Mouse (Mus musculus): ENCODE data around the gene Olfr311.
"Not testable (repeated sequence)": the region's sequence is repeated elsewhere in the genome, so short reads cannot be mapped to it uniquely, and the experiment has no call there.

Gene Olfr311

DNA sequence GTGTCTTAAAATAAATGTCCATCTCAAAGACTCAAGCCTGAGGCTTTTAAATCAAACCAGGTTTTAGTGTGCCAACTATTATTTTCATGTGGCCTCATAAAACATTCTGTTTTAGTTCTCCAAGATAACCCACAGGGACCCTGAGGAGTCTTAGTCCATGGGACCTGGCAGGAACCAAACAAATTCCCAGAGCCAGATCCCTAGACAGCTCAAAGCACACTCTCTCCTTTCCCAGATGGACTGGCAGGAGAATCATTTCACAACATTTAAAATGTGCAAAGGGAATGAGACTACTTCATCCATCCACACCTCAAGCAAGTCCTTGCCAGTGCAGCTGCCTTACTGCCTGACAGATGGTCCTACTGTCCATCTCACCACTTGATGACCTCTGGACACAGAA is at the start of gene Olfr311:
Gene Olfr311, plus strand, starts transcription at position 301 of the 400 bp plus-strand sequence.
- not testable (repeated sequence) for DNase-seq

GRCm38 (mm10) chr11:58789532-58789931 is 49.5 kb upstream of the Olfr311 start:
- no peak for DNase-seq

DNA sequence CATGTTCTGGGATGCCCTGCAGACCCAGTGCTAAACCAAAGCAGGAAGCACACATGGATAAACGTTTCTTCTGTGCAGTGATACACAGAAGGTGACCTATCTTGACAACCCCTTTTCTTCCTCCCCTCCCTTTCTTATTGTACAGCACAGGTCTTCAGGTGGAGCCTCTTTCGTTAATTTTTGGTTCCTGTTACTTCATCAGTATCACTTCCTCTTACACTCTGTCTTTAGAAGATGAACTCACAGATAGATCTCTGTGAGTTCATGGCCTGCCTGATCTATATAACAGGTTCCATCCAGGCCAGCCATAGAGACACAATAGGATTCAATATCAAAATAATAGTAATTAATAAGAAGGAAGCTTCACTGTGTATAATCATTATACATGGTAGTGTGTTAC is 49.0 kb upstream of the Olfr311 start:
- DNase-seq: no peak

GRCm38 (mm10) chr11:58790646-58791045 is 48.4 kb upstream of the Olfr311 start:
- no peak for DNase-seq

GRCm38 (mm10) chr11:58795856-58796255 is 43.2 kb upstream of the Olfr311 start:
- DNase-seq: peak; percentile 48

DNA sequence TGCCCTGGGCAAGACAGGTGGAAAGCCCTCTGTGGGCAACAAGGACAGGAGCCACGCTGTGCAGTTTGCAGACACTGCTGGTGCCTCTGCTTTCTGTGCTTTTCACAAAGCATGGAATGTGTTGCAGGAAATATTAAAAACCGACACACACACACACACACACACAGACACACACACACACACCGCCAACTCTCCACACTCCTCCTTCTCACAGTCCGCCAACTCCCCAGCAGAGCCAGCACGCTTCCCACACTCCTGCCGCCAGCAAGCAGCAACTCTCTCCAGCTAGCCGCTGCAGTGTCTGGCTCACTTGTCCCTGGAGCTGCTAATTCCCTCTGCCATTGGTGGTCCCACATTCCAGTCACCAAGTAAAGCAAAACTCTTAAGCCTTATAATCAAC is 42.2 kb upstream of the Olfr311 start:
- no peak for DNase-seq

- no peak for DNase-seq
Observed at GRCm38 (mm10) chr11:58799747-58800146, 39.3 kb upstream of the Olfr311 start.

- DNase-seq: no peak
Observed at GRCm38 (mm10) chr11:58801558-58802228, 37.4 kb upstream of the Olfr311 start, which contains the start of gene Fam183b. Gene Fam183b, minus strand, starts transcription at chr11:58801960.

- no peak for DNase-seq
Observed at GRCm38 (mm10) chr11:58803871-58804270, 35.2 kb upstream of the Olfr311 start.

GRCm38 (mm10) chr11:58804393-58804792 is 34.7 kb upstream of the Olfr311 start:
- no peak for DNase-seq

GRCm38 (mm10) chr11:58812001-58812400 is 27.1 kb upstream of the Olfr311 start:
- no peak for DNase-seq

DNA sequence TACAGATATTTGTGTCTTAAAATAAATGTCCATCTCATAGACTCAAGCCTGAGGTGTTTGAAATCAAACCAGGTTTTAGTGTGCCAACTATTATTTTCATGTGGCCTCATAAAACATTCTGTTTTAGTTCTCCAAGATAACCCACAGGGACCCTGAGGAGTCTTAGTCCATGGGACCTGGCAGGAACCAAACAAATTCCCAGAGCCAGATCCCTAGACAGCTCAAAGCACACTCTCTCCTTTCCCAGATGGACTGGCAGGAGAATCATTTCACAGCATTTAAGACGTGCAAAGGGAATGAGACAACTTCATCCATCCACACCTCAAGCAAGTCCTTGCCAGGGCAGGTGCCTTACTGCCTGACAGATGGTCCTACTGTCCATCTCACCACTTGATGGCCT is 24.4 kb upstream of the Olfr311 start, which contains the start of gene Olfr313:
Gene Olfr313, plus strand, starts transcription at position 301 of the 400 bp plus-strand sequence.
- not testable (repeated sequence) for DNase-seq

GRCm38 (mm10) chr11:58815676-58816075 is 23.4 kb upstream of the Olfr311 start:
- DNase-seq: no peak

GRCm38 (mm10) chr11:58828937-58829336 is 10.1 kb upstream of the Olfr311 start, which contains the start of gene Olfr312:
Gene Olfr312, plus strand, starts transcription at chr11:58829237.
- DNase-seq: not testable (repeated sequence)

DNA sequence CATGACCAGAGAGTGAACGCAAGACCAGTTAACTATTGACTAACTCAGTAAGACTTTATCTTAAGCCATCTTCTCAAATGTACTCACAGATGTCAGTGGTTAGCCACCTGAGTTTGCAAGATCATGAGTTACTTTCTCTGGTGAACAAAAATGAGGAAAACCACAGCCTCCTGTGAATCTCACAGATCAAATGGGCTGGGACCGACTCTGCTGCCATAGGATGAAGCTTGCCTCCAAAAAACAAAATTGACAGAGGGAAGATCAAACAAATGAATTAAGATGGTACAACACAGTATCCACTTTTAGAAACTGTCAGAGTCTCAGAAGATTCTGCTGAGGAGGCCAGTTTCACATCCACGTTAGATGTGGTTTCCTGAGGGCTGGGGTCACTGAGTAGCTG is 9.3 kb upstream of the Olfr311 start:
- peak; percentile 59 for DNase-seq

GRCm38 (mm10) chr11:58832541-58832940 is 6.5 kb upstream of the Olfr311 start:
- peak; percentile 58 for DNase-seq

DNA sequence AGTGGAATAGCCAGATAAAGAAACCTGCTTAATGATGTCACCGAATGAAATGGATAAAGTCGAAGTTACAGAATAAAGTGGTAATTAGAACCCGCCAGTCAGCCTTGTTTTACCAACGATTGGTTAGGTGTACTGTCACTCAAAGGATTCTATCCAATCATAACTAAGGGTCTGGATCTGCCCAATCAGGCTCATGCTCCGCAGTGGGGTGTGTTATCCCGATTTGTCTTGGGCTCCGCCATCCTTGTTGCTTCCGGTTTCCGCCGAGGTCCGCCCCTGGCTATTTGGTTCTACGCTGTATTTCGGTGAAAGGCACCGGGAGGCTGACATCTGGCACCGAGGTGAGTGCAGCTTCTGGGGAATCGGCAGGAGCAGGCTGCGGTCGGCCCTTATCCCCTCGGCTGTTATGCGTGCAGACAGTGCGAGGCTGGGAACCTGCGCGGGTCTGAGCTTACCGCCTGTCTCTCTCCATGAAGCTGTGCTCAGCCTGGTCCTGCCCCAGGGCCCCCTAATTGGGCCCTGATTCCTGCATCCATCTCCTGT is 7.9 kb downstream of the Olfr311 start, which contains the start of gene Gm12258:
Gene Gm12258, plus strand, starts transcription at position 240 of the 543 bp plus-strand sequence.
- peak; percentile 91 for DNase-seq

GRCm38 (mm10) chr11:58847636-58848035 is 8.6 kb downstream of the Olfr311 start:
- peak; percentile 50 for DNase-seq

GRCm38 (mm10) chr11:58849731-58850130 is 10.7 kb downstream of the Olfr311 start:
- no peak for DNase-seq

DNA sequence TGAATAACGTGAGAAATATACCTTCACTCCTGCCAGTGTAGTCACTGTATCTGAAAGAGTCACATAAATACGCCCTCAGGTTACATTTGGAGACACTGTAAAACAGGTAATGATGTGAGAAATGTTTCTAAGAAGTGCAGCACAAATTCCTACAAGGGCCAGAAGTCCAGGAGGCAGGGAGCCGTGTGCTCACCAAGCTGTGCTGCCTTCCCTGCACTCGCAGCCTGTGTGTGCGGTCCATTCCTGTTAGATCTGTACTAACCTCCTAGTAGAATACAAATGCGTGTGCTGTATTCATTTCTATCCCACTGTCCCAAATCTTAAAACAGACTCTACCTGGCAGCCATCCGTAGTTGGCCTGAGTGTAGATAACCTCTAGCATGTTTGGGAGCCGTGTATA is 21.7 kb downstream of the Olfr311 start:
- DNase-seq: no peak

DNA sequence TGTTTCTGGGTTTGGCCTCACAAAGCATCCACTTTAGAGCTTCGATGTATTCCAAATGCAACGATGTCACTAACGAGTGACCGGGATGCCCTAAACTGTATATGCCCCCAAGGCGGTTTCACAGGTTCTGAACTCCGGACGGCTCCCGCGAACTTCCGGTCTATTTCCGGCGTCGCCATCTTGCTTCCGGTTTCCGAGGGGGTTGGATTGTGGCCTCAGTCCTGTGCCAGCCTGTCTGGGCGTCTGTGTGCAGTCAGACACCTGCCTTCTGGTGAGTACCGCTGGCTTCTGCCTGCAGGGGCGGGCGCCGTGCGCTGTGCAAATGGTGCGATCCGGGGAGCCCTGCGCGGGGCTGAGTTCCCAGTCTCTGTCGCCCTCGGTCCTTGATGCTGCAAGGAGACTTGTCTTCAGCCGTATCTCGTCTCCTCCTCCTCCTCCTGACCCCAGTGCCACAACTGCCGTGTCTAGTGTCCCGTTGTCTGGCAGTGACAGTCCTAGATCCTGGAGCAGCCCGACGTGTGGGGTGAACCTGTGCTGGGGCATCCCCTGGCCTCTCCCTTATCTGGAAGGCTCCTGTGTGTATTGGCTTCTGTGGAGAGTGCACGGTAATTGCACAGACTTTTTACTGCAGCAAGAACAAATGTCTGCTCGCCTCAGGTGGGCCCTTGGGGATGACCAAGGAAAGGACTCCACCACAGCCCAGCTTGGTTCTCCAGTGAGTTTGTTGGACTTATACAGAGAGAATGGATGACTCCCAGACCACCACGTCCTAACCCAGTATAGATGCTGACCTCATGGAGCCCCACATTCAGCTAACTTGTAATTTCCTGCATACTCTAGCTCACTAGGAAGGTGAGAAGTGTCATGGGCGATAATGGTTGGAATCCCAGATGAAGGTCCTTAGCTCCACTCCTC is 28.2 kb downstream of the Olfr311 start, which contains the start of gene 2810021J22Rik:
Gene 2810021J22Rik, plus strand, starts transcription at position 178 of the 915 bp plus-strand sequence.
- DNase-seq: peak; percentile 92

GRCm38 (mm10) chr11:58867954-58868330 is 28.9 kb downstream of the Olfr311 start:
- DNase-seq: no peak

DNA sequence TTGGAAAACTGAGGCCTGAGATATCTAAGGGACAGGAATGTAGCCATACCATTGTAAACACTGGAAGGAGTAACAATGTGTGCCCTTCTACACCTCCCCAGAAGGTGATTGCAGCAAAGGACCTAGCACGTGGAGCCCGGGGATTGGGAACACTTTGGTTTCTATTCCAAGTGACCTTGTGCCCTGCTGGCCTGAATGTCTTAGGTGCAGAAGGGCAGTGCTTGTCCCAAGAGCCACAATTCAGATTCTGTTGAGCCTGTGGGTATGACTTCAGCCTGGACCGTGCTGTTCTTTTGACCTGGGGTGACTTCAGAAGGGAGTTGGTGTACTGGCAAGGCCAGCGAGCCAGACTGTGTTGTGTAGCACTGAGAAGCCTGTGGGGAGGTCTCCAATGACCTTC is 31.9 kb downstream of the Olfr311 start:
- DNase-seq: no peak
